In genomic region chr11:72362347-72362741, GRCm38 (mm10) we compare ENCODE assay signal across 8 mouse cellular contexts. TPM values are rescaled to one million over a fixed set of nuclear protein-coding genes. Genes with fewer than 3 reads are reported as not detected.
DNase-seq lines count a peak whose midpoint lies in the region; ATAC-seq and TF ChIP-seq lines count a peak whose summit lies in the region.

TSS of gene Tekt1 (minus strand) at chr11:72362442.

- DNase-seq in liver, adult 2 months (ENCODE audit: extremely low read depth, low read depth, low spot score): no peak
- no peak for DNase-seq in liver
- no peak for DNase-seq in forebrain, embryonic 10.5 days (ENCODE audit: extremely low spot score, low spot score)
- no peak for DNase-seq in urinary bladder, adult 2 months (ENCODE audit: low spot score)
- DNase-seq in adrenal gland, adult 2 months: no peak

- H3K4me1 ChIP-seq in liver, adult 2 months (ENCODE audit: control insufficient read depth, insufficient read depth, low read length): peaks cover 7% of the 10 kb centered on the region; the same call in 1 of the 2 replicates
- H3K4me1 ChIP-seq in forebrain, embryonic 10.5 days: peaks cover 15% of the 10 kb centered on the region
- peaks cover 7% of the 10 kb centered on the region for H3K4me1 ChIP-seq in intestine, embryonic 15.5 days (replicated peaks)
- peaks cover 5% of the 10 kb centered on the region; the same call in 1 of the 2 replicates for H3K4me1 ChIP-seq in neural tube, embryonic 12.5 days

- WGBS in liver, adult 2 months: 35% methylated on average over 10 of the region's 10 CpGs
- WGBS in forebrain, embryonic 10.5 days: 41% methylated on average over 10 of the region's 10 CpGs
- 34% methylated on average over 10 of the region's 10 CpGs for WGBS in intestine, embryonic 15.5 days
- 35% methylated on average over 10 of the region's 10 CpGs for WGBS in neural tube, embryonic 12.5 days

- no peaks in the 10 kb centered on the region for H3K27me3 ChIP-seq in liver, adult 2 months (ENCODE audit: control insufficient read depth, insufficient read depth, low read length)
- peaks cover 17% of the 10 kb centered on the region for H3K27me3 ChIP-seq in forebrain, embryonic 10.5 days (ENCODE audit: poor library complexity, severe bottlenecking)
- no peaks in the 10 kb centered on the region for H3K27me3 ChIP-seq in intestine, embryonic 15.5 days (replicated peaks)
- 0 out of 2 replicates have a peak, but pooled peaks cover 3% of the 10 kb centered on the region for H3K27me3 ChIP-seq in neural tube, embryonic 12.5 days (replicated peaks)

- TF ChIP-seq POLR2A in liver, adult 2 months (IDR thresholded peaks at IDR 0.05; ENCODE audit: extremely low read depth, insufficient read depth, low read length): no peak

- H3K79me2 ChIP-seq in liver, adult 2 months (ENCODE audit: control insufficient read depth, insufficient read depth, low read length): no peaks in the 10 kb centered on the region

- no peaks in the 10 kb centered on the region for H3K36me3 ChIP-seq in liver, adult 2 months (ENCODE audit: control insufficient read depth, insufficient read depth, low read length)
- H3K36me3 ChIP-seq in forebrain, embryonic 10.5 days (replicated peaks): no peaks in the 10 kb centered on the region
- no peaks in the 10 kb centered on the region for H3K36me3 ChIP-seq in intestine, embryonic 15.5 days
- H3K36me3 ChIP-seq in neural tube, embryonic 12.5 days: no peaks in the 10 kb centered on the region

- H3K4me2 ChIP-seq in intestine, embryonic 15.5 days (replicated peaks): peak within 1 kb of the TSS; percentile 78
- H3K4me2 ChIP-seq in neural tube, embryonic 12.5 days (replicated peaks): peak within 1 kb of the TSS; percentile 77

- peak within 1 kb of the TSS; percentile 27; the same call in 1 of the 2 replicates for H3K4me3 ChIP-seq in liver, adult 2 months (ENCODE audit: insufficient read depth, low read depth, low read length)
- H3K4me3 ChIP-seq in forebrain, embryonic 10.5 days: peak within 1 kb of the TSS; percentile 59
- peak within 1 kb of the TSS; percentile 40 for H3K4me3 ChIP-seq in intestine, embryonic 15.5 days (replicated peaks)
- peak within 1 kb of the TSS; percentile 45 for H3K4me3 ChIP-seq in neural tube, embryonic 12.5 days

- no peak within 1 kb of the TSS for H3K9ac ChIP-seq in liver, adult 2 months (ENCODE audit: low read depth, low read length)
- H3K9ac ChIP-seq in intestine, embryonic 15.5 days: peak within 1 kb of the TSS; percentile 26
- H3K9ac ChIP-seq in neural tube, embryonic 12.5 days: peak within 1 kb of the TSS; percentile 60

- no peak for TF ChIP-seq CTCF in liver, adult 2 months (IDR thresholded peaks at IDR 0.05; ENCODE audit: low read depth, low read length)

- H3K27ac ChIP-seq in liver, adult 2 months (replicated peaks; ENCODE audit: insufficient read depth, low read depth, low read length): no peak within 1 kb of the TSS
- H3K27ac ChIP-seq in forebrain, embryonic 10.5 days: peak within 1 kb of the TSS; percentile 90
- H3K27ac ChIP-seq in intestine, embryonic 15.5 days: no peak within 1 kb of the TSS
- H3K27ac ChIP-seq in neural tube, embryonic 12.5 days: no peak within 1 kb of the TSS

- H3K9me3 ChIP-seq in forebrain, embryonic 10.5 days: no peaks in the 10 kb centered on the region
- no peaks in the 10 kb centered on the region for H3K9me3 ChIP-seq in intestine, embryonic 15.5 days
- H3K9me3 ChIP-seq in neural tube, embryonic 12.5 days: no peaks in the 10 kb centered on the region

- ATAC-seq in intestine, embryonic 15.5 days: no peak
- no peak; the same call in 1 of the 2 replicates for ATAC-seq in neural tube, embryonic 12.5 days (ENCODE audit: low FRiP score, low read depth)
- no peak for ATAC-seq in granulocyte monocyte progenitor cell, adult 5-6 weeks (replicated peaks; ENCODE audit: poor library complexity, severe bottlenecking)

RNA-seq across cellular contexts. Expression of gene Tekt1, which starts in this region (rescaled TPM):
- total RNA-seq in liver, adult 2 months (2014; rRNA removed): not detected in 2 replicates
- not detected in 2 replicates for polyA plus RNA-seq in liver, adult 2 months (2012; rRNA removed)
- 5.1 and 5.3 TPM in 2 replicates for polyA plus RNA-seq in forebrain, embryonic 10.5 days (2016; fragmentation: Nextera tagmentation; extraction: Ambion mirVana)
- polyA plus RNA-seq in intestine, embryonic 15.5 days (2015; fragmentation: Nextera tagmentation; extraction: Ambion mirVana): 0.19 and 0.33 TPM in 2 replicates
- 4.5 and 5.3 TPM in 2 replicates for polyA plus RNA-seq in neural tube, embryonic 12.5 days (2016; fragmentation: Nextera tagmentation; extraction: Ambion mirVana)
- polyA plus RNA-seq in urinary bladder, adult 2 months (2012; rRNA removed): 0.09 and 0.17 TPM in 2 replicates
- total RNA-seq in granulocyte monocyte progenitor cell, adult 5-6 weeks (2014; fragmentation: Nextera tagmentation): not detected in 2 replicates
- total RNA-seq in granulocyte monocyte progenitor cell, adult 5-6 weeks (2017): 0.15 TPM in 1 of 2 replicates, not detected in the other
- under 1 TPM; 0.21 to 0.86 TPM for total RNA-seq in adrenal gland, adult 2 months (2021)
- polyA plus RNA-seq in adrenal gland, adult 2 months (2012; rRNA removed): 0.07 and 0.17 TPM in 2 replicates
